In the genomic region with DNA sequence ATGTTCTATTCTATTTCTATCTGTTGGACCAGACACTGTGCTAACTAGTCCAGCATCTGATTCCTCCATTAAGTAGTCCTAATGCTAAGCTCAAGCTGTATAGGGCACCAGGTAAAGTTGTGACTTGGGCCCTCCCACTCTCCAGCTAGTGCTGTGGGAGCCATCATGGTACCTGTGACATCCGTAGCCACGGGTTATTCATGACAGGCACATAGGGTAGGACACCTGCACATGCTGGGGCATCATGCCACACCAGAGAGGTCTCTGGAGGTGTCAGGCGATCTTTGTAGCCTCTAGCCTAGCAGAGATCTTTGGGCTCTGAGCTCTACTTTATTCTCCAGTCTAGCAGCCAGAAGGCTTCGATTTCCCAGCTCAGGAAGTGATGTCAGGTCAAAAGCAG, we compare ENCODE assay signal across 36 mouse cellular contexts. TPM values are rescaled to one million over a fixed set of nuclear protein-coding genes. Genes with fewer than 3 reads are reported as not detected.
"Had no signal": no experiment of that assay in that cellular context is flagged by ENCODE, and none has a peak within 500 bp of the region (broad histone marks: within the 10 kb centered on the region; RNA-seq: fewer than 3 reads in every experiment).

No protein-coding gene starts in this region.

- H3K36me3 ChIP-seq: heart, embryonic 12.5 days; hindbrain, embryonic 10.5 days; hindbrain, embryonic 12.5 days; intestine, embryonic 15.5 days; limb, embryonic 10.5 days; limb, embryonic 12.5 days; liver, embryonic 13.5 days; liver, embryonic 15.5 days had no signal

- H3K27me3 ChIP-seq: heart, embryonic 12.5 days; hindbrain, embryonic 12.5 days; intestine, embryonic 15.5 days; limb, embryonic 12.5 days; liver, embryonic 13.5 days; liver, embryonic 15.5 days had no signal

- ATAC-seq: hindbrain, embryonic 16.5 days; inflammation-experienced regulatory T-cells, adult 6 months; intestine, embryonic 15.5 days; intestine, postnatal 0 days had no signal

- H3K4me3 ChIP-seq: gastrocnemius, adult 2 months; heart, adult 2 months; heart, embryonic 12.5 days; hindbrain, embryonic 10.5 days; hindbrain, embryonic 12.5 days; intestine, embryonic 15.5 days; layer of hippocampus, adult 2 months; left cerebral cortex, adult 2 months; limb, embryonic 10.5 days; limb, embryonic 12.5 days; liver, embryonic 13.5 days; liver, embryonic 15.5 days had no signal

- DNase-seq: gastrocnemius, adult 2 months; gastrocnemius, postnatal 10 days; gastrocnemius, postnatal 25 days; heart, adult 2 months; heart, postnatal 10 days; heart, postnatal 36 days; kidney, adult 18-20 months; kidney, adult 8-10 months; kidney, postnatal 10 days; kidney, postnatal 25 days; kidney, postnatal 4 days; layer of hippocampus, postnatal 36 days; liver; liver, embryonic 13.5 days had no signal

- H3K4me2 ChIP-seq: heart, embryonic 12.5 days; hindbrain, embryonic 12.5 days; hindbrain, embryonic 14.5 days; intestine, embryonic 15.5 days; limb, embryonic 12.5 days; liver, embryonic 11.5 days; liver, embryonic 13.5 days; liver, embryonic 15.5 days had no signal

- H3K9me3 ChIP-seq: heart, embryonic 12.5 days; hindbrain, embryonic 10.5 days; hindbrain, embryonic 12.5 days; intestine, embryonic 15.5 days; limb, embryonic 10.5 days; limb, embryonic 12.5 days; liver, embryonic 13.5 days; liver, embryonic 15.5 days had no signal

- H3K27ac ChIP-seq: gastrocnemius, adult 2 months; heart, adult 2 months; hindbrain, embryonic 10.5 days; hindbrain, embryonic 12.5 days; hindbrain, embryonic 14.5 days; intestine, embryonic 15.5 days; layer of hippocampus, adult 2 months; left cerebral cortex, adult 2 months; limb, embryonic 10.5 days; limb, embryonic 12.5 days; liver, embryonic 13.5 days; liver, embryonic 15.5 days had no signal

- H3K9ac ChIP-seq: heart, embryonic 12.5 days; hindbrain, embryonic 12.5 days; hindbrain, embryonic 14.5 days; intestine, embryonic 15.5 days; limb, embryonic 12.5 days; liver, embryonic 13.5 days; liver, embryonic 15.5 days had no signal

- H3K4me1 ChIP-seq: hindbrain, embryonic 10.5 days; hindbrain, embryonic 12.5 days; intestine, embryonic 15.5 days; limb, embryonic 12.5 days; liver, embryonic 13.5 days had no signal

RNA-seq across cellular contexts. Expression of gene Tmem273, which starts 2.9 kb away (rescaled TPM):
- total RNA-seq: gastrocnemius, postnatal 25 days had no signal

RNA-seq across cellular contexts. Expression of gene Fam170b, which starts 50.9 kb away (rescaled TPM):
- total RNA-seq: gastrocnemius, adult 2 months; gastrocnemius, postnatal 10 days; gastrocnemius, postnatal 25 days; gastrocnemius, postnatal 4 days; granulocyte monocyte progenitor cell, adult 5-6 weeks; heart, adult 2 months; heart, postnatal 10 days; layer of hippocampus, adult 2 months; layer of hippocampus, postnatal 10 days; layer of hippocampus, postnatal 36 days; left cerebral cortex, adult 2 months; left cerebral cortex, postnatal 14 days; left cerebral cortex, postnatal 36 days had no signal
- polyA plus RNA-seq: frontal cortex, adult 2 months; heart, embryonic 16.5 days; hindbrain, embryonic 10.5 days; hindbrain, embryonic 12.5 days; hindbrain, embryonic 14.5 days; hindbrain, embryonic 16.5 days; inflammation-experienced regulatory T-cells, adult 6 months; intestine, postnatal 0 days; limb, embryonic 12.5 days; limb, embryonic 14.5 days; liver, embryonic 11.5 days; liver, embryonic 13.5 days had no signal
